Mouse (Mus musculus) stomach, postnatal 0 days (tissue): ENCODE results near the gene Zfp990.
"Not testable (repeated sequence)": the region's sequence is repeated elsewhere in the genome, so short reads cannot be mapped to it uniquely, and the experiment has no call there.

ENCODE experiments used
- CTCF ChIP-seq: IDR thresholded peaks from 2 replicates; pipeline ENCODE4 v1.5.1; 2016; ENCODE audit warnings: antibody characterized with exemption, low read depth, mild to moderate bottlenecking, moderate library complexity
- EP300 ChIP-seq: optimal IDR thresholded peaks from 2 replicates; pipeline ENCODE3; 2016; ENCODE audit warnings: antibody characterized with exemption

- not testable (repeated sequence) for TF ChIP-seq CTCF, EP300
Measured at GRCm38 (mm10) chr4:145480699-145481098, 29.9 kb upstream of the Zfp990 start.
